Mouse (Mus musculus) ovary, adult 10 weeks (tissue): ENCODE measurements around the gene A2ml1. TPM values are rescaled to one million over a fixed set of nuclear protein-coding genes. Genes with fewer than 3 reads are reported as not detected.

Experiments
- polyA plus RNA-seq: library from polyadenylated mRNA; stranded (reverse); fragments of 350-450 nt; fragmentation: Illumina TruSeq; extraction: RNeasy Lipid Tissue Mini Kit (QIAGEN cat#74804); gene quantifications from one replicate; pipeline ENCODE4 v1.2.3, GENCODE M21; 2014

Gene A2ml1
- polyA plus RNA-seq: 222 TPM

DNA sequence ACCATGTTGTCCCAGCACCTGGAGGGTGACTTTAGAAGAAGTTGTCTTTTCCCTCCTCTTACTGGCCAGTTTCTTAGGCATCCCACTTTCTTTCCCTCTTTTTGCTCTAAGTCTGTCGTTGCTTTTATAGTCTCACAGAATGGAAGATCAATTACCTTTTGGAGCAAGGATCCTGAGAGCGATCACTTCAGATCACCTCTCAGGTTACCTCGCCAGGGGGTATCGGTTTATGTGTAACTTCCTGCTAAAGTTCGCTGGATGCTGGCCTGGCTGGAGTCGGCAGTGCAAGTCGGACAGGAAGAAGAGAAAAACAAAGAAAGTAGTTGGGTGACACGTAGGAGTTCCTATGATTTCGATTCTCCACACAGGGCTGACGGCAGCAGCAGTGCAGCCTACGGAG, at the start of gene A2ml1:
A2ml1 (minus strand) TSS at position 101 of the 400 bp plus-strand sequence.

DNA sequence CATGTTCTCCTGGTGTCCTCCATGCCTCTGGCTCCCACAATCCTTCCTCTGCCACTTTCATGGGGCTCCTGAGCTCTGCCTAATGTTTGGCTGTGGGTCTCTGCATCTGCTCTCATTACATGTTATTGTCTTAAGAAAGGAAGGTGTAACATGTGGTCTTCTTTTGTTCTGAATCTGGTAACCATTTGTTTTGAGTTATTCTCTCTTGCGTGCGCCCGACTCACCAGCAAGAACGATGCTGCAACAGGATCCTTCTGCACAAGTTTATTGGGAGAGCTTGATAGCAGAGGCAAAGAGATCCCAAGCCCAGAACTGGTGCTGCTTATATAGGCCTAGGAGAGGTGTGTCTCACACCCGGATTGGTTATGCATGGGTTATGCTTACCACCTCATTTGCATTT, 42.0 kb upstream of the A2ml1 start, which contains the start of gene Klrb1a:
Klrb1a (minus strand) TSS at position 101 of the 400 bp plus-strand sequence.

DNA sequence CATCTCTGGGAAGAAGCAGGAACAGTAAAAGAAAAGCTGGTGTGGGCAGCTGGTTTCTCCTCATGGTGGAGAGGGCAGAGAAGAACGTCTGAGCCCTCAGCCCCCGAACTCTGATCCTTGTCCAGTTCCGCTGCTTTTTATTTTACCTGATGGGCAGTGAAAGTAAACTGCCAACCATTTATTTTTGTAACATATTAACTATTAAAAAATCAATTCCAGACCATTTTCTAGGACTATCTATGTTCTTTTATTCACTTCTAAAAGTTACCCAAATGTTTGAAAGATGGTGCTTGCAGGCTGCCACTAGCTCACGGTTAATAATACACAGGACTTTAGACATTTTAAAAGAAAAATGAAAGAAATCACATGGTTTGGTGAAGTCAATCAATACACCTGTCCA, 54.8 kb downstream of the A2ml1 start, which contains the start of gene Pzp:
Pzp (minus strand) TSS at position 120 of the 400 bp plus-strand sequence.

Other genes with a start within 250 kb of the A2ml1 start
- 7.4 TPM for gene Tulp3, start 225.8 kb downstream of the A2ml1 start, polyA plus RNA-seq
- 10.4 TPM for gene Rhno1, start 218.7 kb downstream of the A2ml1 start, polyA plus RNA-seq
- gene Foxm1, start 218.6 kb downstream of the A2ml1 start, polyA plus RNA-seq: 4.8 TPM
- not detected for gene Tex52, start 206.2 kb downstream of the A2ml1 start, polyA plus RNA-seq
- not detected for gene Gm44596, start 206.1 kb downstream of the A2ml1 start, polyA plus RNA-seq
- 4.5 TPM for gene Nrip2, start 182.3 kb downstream of the A2ml1 start, polyA plus RNA-seq
- gene Itfg2, start 156.7 kb downstream of the A2ml1 start, polyA plus RNA-seq: 3.7 TPM
- gene Fkbp4, start 142.9 kb downstream of the A2ml1 start, polyA plus RNA-seq: 53.4 TPM
- gene Pzp, start 54.9 kb downstream of the A2ml1 start, polyA plus RNA-seq: not detected
- 2.9 TPM for gene Klrb1a, start 41.9 kb upstream of the A2ml1 start, polyA plus RNA-seq
- gene Clec2h, start 80.8 kb upstream of the A2ml1 start, polyA plus RNA-seq: not detected
- not detected for gene Klrb1, start 141.5 kb upstream of the A2ml1 start, polyA plus RNA-seq
- gene Klrb1c, start 207.6 kb upstream of the A2ml1 start, polyA plus RNA-seq: 0.57 TPM
- 0.91 TPM for gene Gm44511, start 244.7 kb upstream of the A2ml1 start, polyA plus RNA-seq
- 1.4 TPM for gene Klrb1b, start 244.7 kb upstream of the A2ml1 start, polyA plus RNA-seq